Mouse (Mus musculus) adrenal gland, adult 2 months (tissue): Measurements from ENCODE around the gene Sbf2. TPM values are rescaled to one million over a fixed set of nuclear protein-coding genes. Genes with fewer than 3 reads are reported as not detected.

Experiments
- DNase-seq: peaks from one replicate; pipeline ENCODE4 v3.0.0; 2021
- polyA plus RNA-seq: library from polyadenylated mRNA; depleted of rRNA; stranded (reverse); fragments of >200 nt; gene quantifications from 2 replicates; pipeline ENCODE4 v1.2.3, GENCODE M21; 2012; rRNA removed
- total RNA-seq, 2 experiments: library from RNA; stranded (reverse); gene quantifications; 2 replicates each; pipeline ENCODE4 v1.2.3; 2021

Sbf2 gene
- total and polyA plus RNA-seq, 3 experiments: 8.0 to 43.8 (median 42.6) TPM

DNA sequence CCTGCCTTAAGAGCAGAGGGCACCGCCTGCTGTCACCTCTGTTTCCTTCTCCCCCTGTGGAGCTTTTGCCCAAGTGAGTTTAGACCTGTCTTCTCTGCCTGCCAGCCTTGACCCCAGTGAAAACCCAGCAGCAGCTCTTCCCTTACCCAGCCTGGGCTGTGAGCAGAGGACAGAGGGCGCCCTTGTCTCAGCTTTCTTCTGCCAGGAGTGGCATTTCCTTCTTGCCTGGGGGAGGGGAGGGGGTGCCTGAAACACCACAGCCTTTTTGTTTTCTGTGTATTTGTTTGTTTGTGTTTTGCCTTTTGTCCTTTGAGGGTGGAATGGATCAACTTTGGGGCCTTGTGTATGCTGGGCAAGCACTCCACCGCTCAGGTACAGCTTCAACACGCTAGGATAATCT lies 342.3 kb downstream of the Sbf2 start:
- DNase-seq: peak; percentile 38

DNA sequence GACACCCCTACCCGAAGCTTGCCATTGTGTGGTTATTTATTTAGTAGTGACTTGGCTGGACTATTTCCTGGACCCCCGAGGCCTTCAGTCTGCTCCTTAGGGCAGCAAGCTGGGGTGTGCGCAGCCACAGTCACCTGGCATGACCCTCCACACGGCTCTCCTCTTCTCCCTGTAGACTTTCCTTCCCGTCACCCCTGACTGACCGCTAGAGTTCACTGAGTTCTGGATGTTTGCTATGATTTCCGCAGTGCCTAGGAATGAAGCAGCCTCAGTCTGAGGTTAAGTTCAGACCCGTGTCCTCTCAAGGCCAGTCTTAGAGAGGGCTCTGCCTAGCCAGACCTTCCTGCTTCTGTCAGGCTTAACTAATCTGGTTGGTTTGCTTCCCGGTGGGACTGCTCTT lies 342.9 kb downstream of the Sbf2 start:
- DNase-seq: peak; percentile 26

DNA sequence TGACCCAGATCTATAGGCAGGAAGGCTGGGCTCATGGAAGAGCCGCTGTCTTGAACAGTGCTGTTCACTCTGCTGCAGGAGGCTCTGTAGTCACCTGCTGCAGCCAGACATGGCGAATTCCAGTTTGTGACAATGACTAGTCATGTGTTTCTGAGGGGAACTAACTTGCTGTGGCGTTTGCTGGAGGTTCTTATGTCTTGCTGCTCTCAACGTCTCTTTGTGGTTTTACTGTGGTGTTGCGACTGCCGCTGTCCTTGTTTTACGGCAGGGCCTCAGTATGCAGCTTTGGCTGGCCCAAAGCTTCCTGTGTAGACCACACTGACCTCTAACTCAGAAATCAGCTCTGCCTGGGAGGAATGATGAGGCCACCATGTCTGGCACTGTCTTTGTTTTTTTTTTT lies 344.3 kb downstream of the Sbf2 start:
- no peak for DNase-seq

DNA sequence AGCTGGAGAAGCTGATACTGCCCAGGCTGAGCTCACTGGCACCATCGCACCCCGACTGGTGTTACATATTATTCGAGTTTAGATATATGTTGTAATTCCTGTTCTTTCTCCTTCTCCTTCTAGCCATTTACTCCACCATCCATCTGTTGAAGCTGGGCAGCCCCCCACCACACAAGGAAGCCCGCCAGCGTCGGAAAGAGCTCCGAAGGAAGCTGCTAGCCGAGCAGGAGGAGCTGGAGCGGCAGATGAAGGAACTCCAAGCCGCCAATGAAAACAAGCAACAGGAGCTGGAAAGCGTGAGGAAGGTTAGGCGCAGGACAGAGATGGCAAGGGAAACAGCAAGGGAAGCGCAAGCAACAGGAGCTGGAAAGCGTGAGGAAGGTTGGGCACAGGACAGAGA lies 344.9 kb downstream of the Sbf2 start:
- no peak for DNase-seq

DNA sequence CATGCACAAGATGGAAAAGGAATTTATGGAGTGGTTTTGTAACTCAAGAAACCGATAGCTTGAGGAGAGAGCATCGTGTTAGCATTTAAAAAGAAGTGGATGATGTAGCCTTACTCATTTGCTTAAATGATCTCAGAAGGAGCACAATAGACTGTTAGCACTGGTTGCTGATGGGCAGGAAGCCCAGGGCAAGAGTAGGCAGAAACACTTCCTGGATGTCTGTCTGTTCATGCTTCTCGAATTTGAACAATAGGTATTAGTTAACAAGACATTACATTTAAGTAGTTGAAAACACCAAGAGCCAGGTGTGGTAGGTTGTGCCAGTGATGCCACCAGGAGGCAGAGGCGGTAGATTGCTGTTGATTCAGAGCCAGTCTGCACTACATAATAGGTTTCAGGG lies 346.2 kb downstream of the Sbf2 start:
- no peak for DNase-seq

DNA sequence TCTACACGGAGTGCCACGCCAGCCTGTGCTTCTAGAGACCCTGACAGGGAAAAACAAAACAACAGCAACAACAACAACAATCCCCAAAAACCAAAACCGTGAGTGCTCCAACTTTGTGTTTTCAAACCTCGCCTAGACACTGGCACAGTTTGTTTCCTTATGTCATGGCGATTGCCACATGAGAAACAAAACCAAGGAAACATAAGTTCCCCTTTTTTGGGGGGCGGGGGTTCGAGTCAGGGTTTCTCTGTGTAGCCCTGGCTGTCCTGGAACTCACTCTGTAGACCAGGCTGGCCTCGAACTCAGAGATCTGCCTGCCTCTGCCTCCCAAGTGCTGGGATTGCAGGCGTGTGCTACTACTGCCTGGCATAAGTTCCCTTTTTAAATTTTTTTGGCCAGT lies 346.7 kb downstream of the Sbf2 start:
- DNase-seq: no peak

DNA sequence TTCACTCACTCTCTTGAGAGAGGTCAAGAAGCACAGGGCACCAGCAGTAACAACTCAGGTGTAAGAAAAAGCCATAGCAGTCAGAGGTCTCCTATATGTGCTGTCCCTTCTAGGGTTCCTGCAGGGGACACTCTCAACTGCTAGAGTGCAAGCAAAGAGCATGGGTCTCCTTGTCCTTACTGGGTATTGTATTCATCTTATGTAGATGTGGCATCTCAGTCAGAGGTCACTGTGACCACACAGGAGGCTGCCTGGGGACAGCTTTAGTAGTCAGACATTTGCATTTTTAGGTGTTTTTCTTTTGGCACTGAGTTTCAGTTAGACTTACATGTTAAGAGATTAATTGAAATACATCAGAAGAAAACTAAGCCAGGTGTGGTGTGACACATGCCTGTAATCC lies 347.7 kb downstream of the Sbf2 start:
- no peak for DNase-seq

DNA sequence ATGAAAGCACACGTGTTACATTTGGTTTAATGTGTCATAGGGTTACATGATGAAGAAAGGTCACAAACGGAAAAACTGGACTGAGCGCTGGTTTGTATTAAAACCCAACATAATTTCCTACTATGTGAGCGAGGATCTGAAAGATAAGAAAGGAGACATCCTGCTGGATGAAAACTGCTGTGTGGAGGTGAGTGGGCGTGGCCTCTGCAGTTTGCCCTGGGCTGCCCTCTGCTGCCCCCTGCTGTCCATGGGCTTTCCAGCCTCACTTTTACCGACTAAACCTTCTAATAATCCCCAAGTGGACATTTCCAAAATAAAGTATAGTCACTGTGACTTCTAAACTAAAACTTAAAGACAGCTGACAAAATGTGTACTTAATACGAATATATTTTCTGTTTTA lies 348.9 kb downstream of the Sbf2 start:
- peak; percentile 89 for DNase-seq

DNA sequence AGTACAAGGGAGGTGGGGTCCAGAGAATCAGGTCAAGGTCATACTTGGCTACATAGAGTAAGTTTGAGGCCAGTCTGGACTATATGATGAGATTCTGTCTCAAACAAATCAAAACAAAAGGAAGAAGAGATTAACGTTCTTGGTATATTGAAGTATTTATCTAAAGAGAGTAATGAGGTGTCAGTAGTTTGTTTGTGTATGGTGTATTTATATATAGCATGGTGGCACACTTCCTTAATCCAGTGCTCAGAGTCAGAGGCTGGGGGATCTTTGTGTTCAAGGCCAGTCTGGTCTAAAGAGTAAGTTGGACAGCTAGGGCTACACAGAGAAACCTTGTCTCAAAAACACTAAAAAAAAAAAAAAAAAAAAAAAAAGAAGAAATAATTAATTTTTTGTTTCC lies 351.2 kb downstream of the Sbf2 start:
- DNase-seq: no peak

DNA sequence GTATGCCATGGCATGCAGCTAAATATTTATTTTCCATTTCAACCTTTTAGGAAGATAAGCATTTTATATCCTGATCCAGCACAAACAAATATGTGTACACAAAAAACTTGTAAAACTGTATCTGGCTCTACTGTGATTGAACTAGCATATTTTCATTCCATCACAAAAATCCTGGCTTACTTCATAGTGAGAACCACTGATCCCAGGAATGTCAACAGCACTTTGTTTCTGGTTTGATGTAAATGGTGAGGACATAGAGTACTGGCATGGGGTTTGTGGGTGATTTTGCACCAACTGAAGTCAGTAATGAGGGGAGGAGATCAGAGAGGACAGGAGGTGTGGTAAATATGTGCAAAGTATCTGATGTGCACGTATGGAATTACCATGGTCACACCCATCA lies 352.1 kb downstream of the Sbf2 start:
- no peak for DNase-seq

DNA sequence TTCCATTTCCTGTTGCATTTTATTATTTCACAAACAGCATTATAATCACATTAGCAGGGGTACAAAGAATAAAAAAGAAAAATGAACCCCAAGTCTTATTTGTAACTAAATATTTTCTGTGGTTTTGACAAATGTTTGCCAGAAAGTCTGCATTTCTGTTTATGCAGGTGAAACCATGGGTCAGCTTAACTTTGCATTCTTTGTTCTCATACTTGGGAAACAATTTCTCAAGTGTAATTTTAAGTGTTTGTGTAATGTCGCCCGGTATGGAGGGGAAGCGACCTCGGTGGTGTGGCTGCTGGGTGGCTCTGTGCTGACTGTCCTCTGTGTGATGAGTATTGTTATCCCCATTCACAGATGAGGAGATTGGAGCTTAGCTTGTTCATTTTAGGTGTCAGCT lies 352.9 kb downstream of the Sbf2 start:
- DNase-seq: no peak

DNA sequence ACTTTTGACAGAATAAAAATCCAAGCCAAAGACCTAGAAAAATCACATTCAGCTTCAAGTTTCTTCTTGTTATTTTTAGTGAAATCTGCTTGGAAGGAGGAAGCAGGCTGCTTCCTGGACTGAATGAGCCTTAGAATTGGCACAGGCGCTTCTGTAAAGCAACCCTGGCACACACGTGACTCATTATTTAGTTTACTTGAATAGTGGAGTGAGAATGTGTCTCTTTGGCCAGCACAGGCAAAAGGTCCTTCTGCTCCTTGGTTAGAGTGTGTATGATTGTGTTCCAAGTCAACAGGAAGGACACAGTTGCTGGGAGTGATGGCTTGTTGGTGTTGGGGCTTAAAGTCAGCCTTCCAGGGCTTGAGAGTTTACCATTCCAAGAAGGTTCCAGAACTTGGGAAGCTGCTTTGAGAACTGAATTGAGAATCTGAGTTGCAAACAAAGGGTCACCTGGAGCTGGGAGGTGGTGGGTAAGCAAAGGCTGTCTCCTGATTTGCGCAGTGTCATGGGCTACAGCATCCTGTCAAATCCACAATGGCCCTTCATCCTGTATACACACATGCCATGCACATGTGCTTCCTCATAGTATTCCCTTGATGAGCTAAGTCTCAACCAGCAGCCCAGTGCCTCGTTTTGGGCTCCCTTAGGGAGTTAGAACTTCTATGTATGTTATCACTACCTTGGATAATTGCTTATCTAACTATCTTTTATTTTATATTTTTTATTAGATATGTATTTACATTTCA lies 354.6 kb downstream of the Sbf2 start:
- peak; percentile 59 for DNase-seq

DNA sequence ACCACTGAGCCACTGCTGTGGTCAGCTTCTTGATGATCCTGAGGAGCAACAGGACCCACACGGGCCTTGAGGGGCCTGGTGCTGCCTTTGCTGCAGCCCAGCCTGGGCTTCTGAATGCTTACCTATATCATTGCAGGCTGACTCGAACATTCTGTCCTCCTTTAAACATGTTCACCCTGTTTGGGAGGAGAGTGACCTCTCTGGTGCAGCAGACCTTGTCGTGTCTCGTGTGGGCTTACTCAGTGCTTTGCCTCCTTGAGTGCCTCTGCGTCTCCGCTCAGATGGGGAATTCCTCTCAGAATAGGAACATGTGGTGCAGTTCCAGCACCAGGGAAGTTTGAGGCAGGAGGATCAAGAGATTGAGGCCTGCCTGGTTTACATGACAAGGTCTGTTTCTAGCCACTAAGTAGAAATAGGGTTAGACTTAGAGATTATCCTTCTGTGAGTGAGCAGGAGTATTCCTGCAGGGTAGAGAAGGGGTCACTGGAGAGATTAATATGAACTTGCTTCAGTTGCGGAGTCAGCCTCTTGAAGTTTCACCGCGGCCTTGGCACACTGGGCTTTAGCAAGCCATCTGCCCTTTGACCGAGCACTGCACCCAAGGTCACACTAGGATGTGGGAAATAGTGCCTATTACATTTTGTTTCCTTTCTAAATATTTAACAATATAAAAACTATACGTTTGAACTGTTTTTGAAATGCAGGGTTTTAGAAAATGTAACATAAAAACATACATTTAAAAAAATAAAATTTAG lies 356.3 kb downstream of the Sbf2 start:
- DNase-seq: peak; percentile 55

Other genes with a start within 250 kb of the Sbf2 start
- 10 to 100 TPM; 12.0 to 31.5 TPM for gene Adm, start 12.7 kb upstream of the Sbf2 start, total RNA-seq
- gene Adm, start 12.7 kb upstream of the Sbf2 start, polyA plus RNA-seq: 11.7 and 25.1 TPM in 2 replicates
- gene Ampd3, start 153.3 kb upstream of the Sbf2 start, total RNA-seq: 10 to 100 TPM; 15.4 to 26.2 TPM
- gene Ampd3, start 153.3 kb upstream of the Sbf2 start, polyA plus RNA-seq: 15.6 and 16.1 TPM in 2 replicates
- gene Rnf141, start 229.5 kb upstream of the Sbf2 start, total RNA-seq: 10 to 100 TPM; 56.0 to 56.3 TPM
- 9.9 and 10.8 TPM in 2 replicates for gene Rnf141, start 229.5 kb upstream of the Sbf2 start, polyA plus RNA-seq
- gene Lyve1, start 248.3 kb upstream of the Sbf2 start, total RNA-seq: 10 to 100 TPM in 1 of 2 experiments, 1 to 10 TPM in 1; 9.7 to 12.5 TPM
- gene Lyve1, start 248.3 kb upstream of the Sbf2 start, polyA plus RNA-seq: 4.0 and 4.9 TPM in 2 replicates